In genomic region chr10:84020023-84020620, GRCm38 (mm10) we compare ENCODE assay signal across 9 mouse cellular contexts.
DNase-seq lines count a peak whose midpoint lies in the region; ATAC-seq lines count a peak whose summit lies in the region.
"Had no signal": no experiment of that assay in that cellular context is flagged by ENCODE, and none has a peak within 500 bp of the region (broad histone marks: within the 10 kb centered on the region; RNA-seq: fewer than 3 reads in every experiment).

No protein-coding gene starts in this region.

- no peaks in the 10 kb centered on the region for H3K27me3 ChIP-seq in midbrain, embryonic 11.5 days (ENCODE audit: control insufficient read depth, insufficient read depth, low read length)
- H3K27me3 ChIP-seq in midbrain, embryonic 16.5 days (ENCODE audit: control insufficient read depth, insufficient read depth, low read depth, low read length): no peaks in the 10 kb centered on the region
- H3K27me3 ChIP-seq: midbrain, embryonic 12.5 days had no signal

- H3K27ac ChIP-seq in midbrain, embryonic 11.5 days (ENCODE audit: low read depth, low read length): no peak overlapping the region
- no peak overlapping the region for H3K27ac ChIP-seq in midbrain, embryonic 16.5 days (ENCODE audit: low read length)
- H3K27ac ChIP-seq: midbrain, embryonic 12.5 days had no signal

- WGBS in midbrain, embryonic 11.5 days: 44% methylated on average over 10 of the region's 10 CpGs
- 49% methylated on average over 10 of the region's 10 CpGs for WGBS in midbrain, embryonic 16.5 days

- no peak overlapping the region for H3K9ac ChIP-seq in midbrain, embryonic 11.5 days (ENCODE audit: low read length)
- H3K9ac ChIP-seq in midbrain, embryonic 16.5 days (ENCODE audit: low read depth, low read length): no peak overlapping the region
- H3K9ac ChIP-seq: midbrain, embryonic 12.5 days had no signal

- no peaks in the 10 kb centered on the region for H3K36me3 ChIP-seq in midbrain, embryonic 11.5 days (ENCODE audit: control insufficient read depth, insufficient read depth, low read length)
- H3K36me3 ChIP-seq in midbrain, embryonic 16.5 days (ENCODE audit: control insufficient read depth, insufficient read depth, low read length): no peaks in the 10 kb centered on the region
- H3K36me3 ChIP-seq: midbrain, embryonic 12.5 days had no signal

- intact Hi-C loops in left cerebral cortex, postnatal 10 days (cut with DNase I): loop anchor here (5.0 kb wide), 1 partner anchor 417 kb away; no protein-coding TSS in a partner anchor

- no peaks in the 10 kb centered on the region for H3K9me3 ChIP-seq in midbrain, embryonic 11.5 days (ENCODE audit: control insufficient read depth, low read length)
- H3K9me3 ChIP-seq in midbrain, embryonic 16.5 days (replicated peaks; ENCODE audit: control insufficient read depth, low read length, poor library complexity, severe bottlenecking): no peaks in the 10 kb centered on the region
- H3K9me3 ChIP-seq: midbrain, embryonic 12.5 days had no signal

- DNase-seq in midbrain, embryonic 11.5 days (ENCODE audit: low spot score, missing footprints): peak; percentile 92
- DNase-seq in ZHBTc4 (ENCODE audit: low read depth, low spot score): peak; percentile 83
- peak; percentile 59 to 70 for DNase-seq in cerebellum, postnatal 10 days
- DNase-seq in heart, adult 8-10 months (ENCODE audit: low spot score): peak; percentile 52
- DNase-seq in left cerebral cortex, postnatal 10 days (ENCODE audit: extremely low spot score in 1 of 2, low spot score in 2 of 2): peak; percentile 9 to 70
- DNase-seq in right cerebral cortex, postnatal 14 days: peak; percentile 66

- H3K4me3 ChIP-seq in midbrain, embryonic 11.5 days (ENCODE audit: low read depth, low read length): no peak overlapping the region
- H3K4me3 ChIP-seq in midbrain, embryonic 16.5 days (ENCODE audit: low read depth, low read length): no peak overlapping the region
- H3K4me3 ChIP-seq: midbrain, embryonic 12.5 days had no signal

- H3K4me1 ChIP-seq in midbrain, embryonic 11.5 days (ENCODE audit: control insufficient read depth, insufficient read depth, low read length): no peaks in the 10 kb centered on the region
- H3K4me1 ChIP-seq in midbrain, embryonic 16.5 days (ENCODE audit: control insufficient read depth, insufficient read depth, low read length): peaks cover 4% of the 10 kb centered on the region; the same call in 1 of the 2 replicates
- H3K4me1 ChIP-seq: midbrain, embryonic 12.5 days had no signal

- ATAC-seq in midbrain, embryonic 11.5 days (ENCODE audit: low FRiP score): no peak
- no peak for ATAC-seq in midbrain, embryonic 16.5 days
- no peak for ATAC-seq in erythroblast, adult 5-6 weeks (replicated peaks; ENCODE audit: low FRiP score, poor library complexity, severe bottlenecking)

- no peak overlapping the region for H3K4me2 ChIP-seq in midbrain, embryonic 11.5 days
- no peak overlapping the region for H3K4me2 ChIP-seq in midbrain, embryonic 16.5 days (ENCODE audit: low read length)
- H3K4me2 ChIP-seq: midbrain, embryonic 12.5 days had no signal

Comparison
In these comparisons a context has a peak if more than half of its experiments do, and no peak if none do; other contexts are left out.
1. DNase-seq: peak in every context shown above with its lines; median percentile 92 in midbrain, embryonic 11.5 days; 83 in ZHBTc4; 66 in right cerebral cortex, postnatal 14 days; 64 in cerebellum, postnatal 10 days; 52 in heart, adult 8-10 months; 40 in left cerebral cortex, postnatal 10 days.